Mouse (Mus musculus): ENCODE data around the gene Krt71. TPM values are rescaled to one million over a fixed set of nuclear protein-coding genes. Genes with fewer than 3 reads are reported as not detected.
"Not testable (repeated sequence)": the region's sequence is repeated elsewhere in the genome, so short reads cannot be mapped to it uniquely, and the experiment has no call there.

The Krt71 gene
- polyA plus RNA-seq, 2 experiments: not detected

DNA sequence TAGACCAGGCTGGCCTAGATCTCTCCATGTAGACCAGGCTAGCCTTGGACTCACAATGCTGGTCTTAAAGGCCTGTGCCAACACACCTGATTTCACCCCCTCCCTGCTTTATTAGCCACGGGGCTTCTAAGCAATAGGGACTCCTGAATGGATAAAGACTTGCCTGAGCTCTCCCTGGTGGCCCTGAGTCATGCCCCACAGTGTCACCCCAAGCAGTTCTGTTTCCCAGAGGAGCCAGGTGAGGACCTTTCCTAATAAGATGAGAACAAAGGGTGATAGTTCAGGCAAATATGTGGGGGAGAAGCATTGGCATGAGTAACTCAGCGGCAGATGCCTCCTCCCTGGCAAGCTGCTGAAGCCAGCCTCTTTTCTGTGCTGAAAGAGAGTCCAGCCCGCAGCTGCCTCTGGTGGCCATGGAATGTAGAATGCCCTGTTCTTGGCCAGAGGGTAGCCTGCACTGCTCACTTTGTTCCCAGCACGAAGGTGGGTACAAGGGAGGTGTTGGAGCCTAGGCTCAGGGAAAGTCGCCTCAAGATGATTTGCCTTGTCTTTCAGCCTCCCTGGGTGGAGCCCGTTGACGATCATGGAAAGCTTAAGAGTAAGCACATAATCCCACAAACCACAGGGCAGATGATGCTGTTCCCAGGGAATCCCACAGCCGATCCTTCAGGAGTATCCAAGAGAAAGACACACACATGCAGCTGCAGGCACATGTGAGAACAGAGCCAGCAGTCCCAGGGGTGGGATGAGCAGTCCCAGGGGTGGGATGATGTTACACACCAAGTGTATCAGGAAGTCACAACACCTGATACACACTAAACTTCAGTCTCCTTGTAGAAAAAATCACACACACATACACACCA lies 45.4 kb downstream of the Krt71 start:
- DNase-seq (ENCODE audit: low read depth in 3 of 3, low spot score in 3 of 3) (no peak), ATAC-seq (ENCODE audit: insufficient read depth) (no peak)
- 53% methylated on average over 8 of the region's 8 CpGs for WGBS (ENCODE audit: insufficient replicate concordance)

DNA sequence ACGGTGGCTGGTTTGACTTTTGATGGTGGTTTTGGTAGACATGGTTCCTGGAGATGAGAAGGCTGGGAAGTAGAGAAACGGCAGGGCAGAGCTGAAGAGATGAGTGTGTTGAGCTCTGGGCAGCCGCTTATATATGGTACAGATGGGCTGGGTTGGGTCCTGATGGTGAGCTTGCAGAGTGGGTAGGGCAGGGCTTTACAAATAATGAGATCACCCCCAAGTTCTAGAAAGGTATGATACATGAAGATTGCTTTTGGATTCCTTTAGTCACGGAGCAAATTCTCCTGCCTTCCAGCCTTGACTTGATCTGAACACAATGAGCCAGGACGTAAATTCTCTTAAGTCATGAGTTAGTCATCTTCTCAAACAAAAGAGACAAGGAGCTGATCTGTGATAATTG lies 48.7 kb downstream of the Krt71 start, which contains the start of gene Krt6a:
Krt6a (minus strand) TSS at position 101 of the 400 bp plus-strand sequence.
- H3K4me3 ChIP-seq (ENCODE audit: insufficient read depth in 1 of 2, low read depth in 2 of 2, low read length in 2 of 2): no peak within 1 kb of the TSS
- H3K9me3 ChIP-seq (ENCODE audit: control insufficient read depth, low read length): no peaks in the 10 kb centered on the region
- H3K4me1 ChIP-seq (replicated peaks; ENCODE audit: control insufficient read depth in 2 of 2, insufficient read depth in 2 of 2, low read length in 1 of 2): no peaks in the 10 kb centered on the region
- DNase-seq (ENCODE audit: low read depth in 3 of 3, low spot score in 3 of 3): no peak
- no peaks in the 10 kb centered on the region for H3K36me3 ChIP-seq (replicated peaks; ENCODE audit: control insufficient read depth, insufficient read depth, low read depth)
- no peaks in the 10 kb centered on the region for H3K27me3 ChIP-seq (ENCODE audit: control insufficient read depth, insufficient read depth, low read length)
- H3K9ac ChIP-seq (replicated peaks): no peak within 1 kb of the TSS
- ATAC-seq (ENCODE audit: insufficient read depth): no peak
- no peak within 1 kb of the TSS for H3K27ac ChIP-seq
- WGBS (ENCODE audit: insufficient replicate concordance): 52% methylated on average over 5 of the region's 5 CpGs
- H3K4me2 ChIP-seq (ENCODE audit: low read depth): no peak within 1 kb of the TSS
- TF ChIP-seq CTCF (IDR thresholded peaks at IDR 0.05; ENCODE audit: low read depth) (no peak), EP300 (IDR thresholded peaks at IDR 0.05; ENCODE audit: low read depth) (no peak)

More for the DNA sequence above, 45.4 kb downstream of the Krt71 start:
- Histone ChIP-seq H3K36me3 (replicated peaks; ENCODE audit: control insufficient read depth, insufficient read depth, low read depth) (no peaks in the 10 kb centered on the region), H3K4me1 (replicated peaks; ENCODE audit: control insufficient read depth in 2 of 2, insufficient read depth in 2 of 2, low read length in 1 of 2) (no peaks in the 10 kb centered on the region), H3K4me2 (ENCODE audit: low read depth) (no peak overlapping the region), H3K9me3 (ENCODE audit: control insufficient read depth, low read length) (no peaks in the 10 kb centered on the region), H3K27me3 (ENCODE audit: control insufficient read depth, insufficient read depth, low read length) (no peaks in the 10 kb centered on the region), H3K9ac (replicated peaks) (no peak overlapping the region), H3K27ac (no peak overlapping the region), H3K4me3 (ENCODE audit: insufficient read depth in 1 of 2, low read depth in 2 of 2, low read length in 2 of 2) (no peak overlapping the region)
- no peak for TF ChIP-seq CTCF (IDR thresholded peaks at IDR 0.05; ENCODE audit: low read depth)
- no peak for TF ChIP-seq EP300 (IDR thresholded peaks at IDR 0.05; ENCODE audit: low read depth)

DNA sequence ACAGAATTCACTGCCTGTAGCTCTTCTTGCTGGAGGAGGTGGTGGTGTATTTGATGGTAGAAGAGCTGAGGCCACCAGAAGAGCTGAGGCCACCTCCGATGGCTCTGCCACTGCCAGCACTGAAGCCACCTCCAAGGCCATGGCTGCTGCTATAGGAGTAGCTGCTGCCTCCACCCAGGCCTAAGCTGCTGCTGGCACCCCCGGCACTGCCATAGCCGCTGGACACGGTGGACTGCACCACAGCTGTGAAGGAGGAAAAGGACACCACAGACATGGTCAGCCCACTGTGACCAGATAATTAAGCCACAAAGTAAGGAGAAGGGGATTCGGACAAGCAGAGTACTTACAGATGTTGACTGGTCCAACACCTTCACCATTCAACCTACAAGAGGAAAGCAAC lies 52.4 kb downstream of the Krt71 start:
- H3K27me3 ChIP-seq (ENCODE audit: control insufficient read depth, insufficient read depth, low read length); ATAC-seq (ENCODE audit: insufficient read depth); H3K4me3 ChIP-seq (ENCODE audit: insufficient read depth in 1 of 2, low read depth in 2 of 2, low read length in 2 of 2); H3K9me3 ChIP-seq (ENCODE audit: control insufficient read depth, low read length); H3K4me1 ChIP-seq (replicated peaks; ENCODE audit: control insufficient read depth in 2 of 2, insufficient read depth in 2 of 2, low read length in 1 of 2); H3K4me2 ChIP-seq (ENCODE audit: low read depth); H3K27ac ChIP-seq; H3K36me3 ChIP-seq (replicated peaks; ENCODE audit: control insufficient read depth, insufficient read depth, low read depth); DNase-seq (ENCODE audit: low read depth in 3 of 3, low spot score in 3 of 3); H3K9ac ChIP-seq (replicated peaks): not testable (repeated sequence)
- WGBS (ENCODE audit: insufficient replicate concordance): 68% methylated on average over 5 of the region's 5 CpGs

DNA sequence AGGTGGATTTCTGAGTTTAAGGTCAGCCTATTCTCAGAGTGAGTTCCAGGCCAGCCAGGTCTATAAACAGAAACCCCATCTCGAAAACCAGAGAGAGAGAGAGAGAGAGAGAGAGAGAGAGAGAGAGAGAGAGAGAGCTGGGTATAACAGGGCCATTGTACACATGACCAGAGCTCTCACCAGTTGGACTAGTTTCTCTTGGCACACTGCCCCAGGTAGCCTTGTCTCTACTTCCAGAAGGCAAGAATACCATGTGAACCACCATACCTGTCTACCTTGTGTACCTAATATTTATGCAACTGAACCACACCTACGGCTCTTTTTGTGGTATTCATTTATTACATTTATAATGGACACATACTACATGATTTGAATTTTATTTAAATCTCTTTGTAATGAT lies 54.7 kb downstream of the Krt71 start:
- Histone ChIP-seq H3K9me3 (ENCODE audit: control insufficient read depth, low read length) (no peaks in the 10 kb centered on the region), H3K9ac (replicated peaks) (no peak overlapping the region), H3K4me1 (replicated peaks; ENCODE audit: control insufficient read depth in 2 of 2, insufficient read depth in 2 of 2, low read length in 1 of 2) (no peaks in the 10 kb centered on the region), H3K27ac (no peak overlapping the region), H3K36me3 (replicated peaks; ENCODE audit: control insufficient read depth, insufficient read depth, low read depth) (no peaks in the 10 kb centered on the region), H3K4me3 (ENCODE audit: insufficient read depth in 1 of 2, low read depth in 2 of 2, low read length in 2 of 2) (no peak overlapping the region), H3K27me3 (ENCODE audit: control insufficient read depth, insufficient read depth, low read length) (no peaks in the 10 kb centered on the region), H3K4me2 (ENCODE audit: low read depth) (no peak overlapping the region)
- DNase-seq (ENCODE audit: low read depth in 3 of 3, low spot score in 3 of 3) (no peak), ATAC-seq (ENCODE audit: insufficient read depth) (no peak)
- no peak for TF ChIP-seq CTCF (IDR thresholded peaks at IDR 0.05; ENCODE audit: low read depth)
- no peak for TF ChIP-seq EP300 (IDR thresholded peaks at IDR 0.05; ENCODE audit: low read depth)
- WGBS (ENCODE audit: insufficient replicate concordance): 41% methylated on average over 2 of the region's 2 CpGs

Small RNA genes within 50 kb of the gene (microRNA-seq; reads per million reads assigned to microRNA genes)
- gene Gm44323 (not detected), gene Gm44342 (not detected)

Other genes with a start within 250 kb of the Krt71 start
- not detected in 2 replicates for gene Gm49425, start 225.8 kb downstream of the Krt71 start, polyA plus RNA-seq (2012; rRNA removed)
- gene Gm49425, start 225.8 kb downstream of the Krt71 start, polyA plus RNA-seq (2014; fragmentation: Nextera tagmentation; extraction: Ambion mirVana): not detected in 2 replicates
- not detected in 2 replicates for gene Krt84, start 210.3 kb downstream of the Krt71 start, polyA plus RNA-seq (2012; rRNA removed)
- gene Krt84, start 210.3 kb downstream of the Krt71 start, polyA plus RNA-seq (2014; fragmentation: Nextera tagmentation; extraction: Ambion mirVana): not detected in 2 replicates
- not detected in 2 replicates for gene Krt82, start 192.4 kb downstream of the Krt71 start, polyA plus RNA-seq (2012; rRNA removed)
- not detected in 2 replicates for gene Krt82, start 192.4 kb downstream of the Krt71 start, polyA plus RNA-seq (2014; fragmentation: Nextera tagmentation; extraction: Ambion mirVana)
- not detected in 2 replicates for gene Krt90, start 180.2 kb downstream of the Krt71 start, polyA plus RNA-seq (2012; rRNA removed)
- gene Krt90, start 180.2 kb downstream of the Krt71 start, polyA plus RNA-seq (2014; fragmentation: Nextera tagmentation; extraction: Ambion mirVana): not detected in 2 replicates
- not detected in 2 replicates for gene Krt75, start 169.2 kb downstream of the Krt71 start, polyA plus RNA-seq (2012; rRNA removed)
- gene Krt75, start 169.2 kb downstream of the Krt71 start, polyA plus RNA-seq (2014; fragmentation: Nextera tagmentation; extraction: Ambion mirVana): not detected in 2 replicates
- not detected in 2 replicates for gene Gm5414, start 114.9 kb downstream of the Krt71 start, polyA plus RNA-seq (2012; rRNA removed)
- gene Gm5414, start 114.9 kb downstream of the Krt71 start, polyA plus RNA-seq (2014; fragmentation: Nextera tagmentation; extraction: Ambion mirVana): not detected in 2 replicates
- gene Gm5478, start 95.7 kb downstream of the Krt71 start, polyA plus RNA-seq (2012; rRNA removed): not detected in 2 replicates
- gene Gm5478, start 95.7 kb downstream of the Krt71 start, polyA plus RNA-seq (2014; fragmentation: Nextera tagmentation; extraction: Ambion mirVana): not detected in 2 replicates
- not detected in 2 replicates for gene Krt6b, start 62.8 kb downstream of the Krt71 start, polyA plus RNA-seq (2012; rRNA removed)
- gene Krt6b, start 62.8 kb downstream of the Krt71 start, polyA plus RNA-seq (2014; fragmentation: Nextera tagmentation; extraction: Ambion mirVana): not detected in 2 replicates
- 0.01 TPM in 1 of 2 replicates, not detected in the other for gene Krt6a, start 48.8 kb downstream of the Krt71 start, polyA plus RNA-seq (2012; rRNA removed)
- gene Krt6a, start 48.8 kb downstream of the Krt71 start, polyA plus RNA-seq (2014; fragmentation: Nextera tagmentation; extraction: Ambion mirVana): not detected in 2 replicates
- 0.36 and 0.45 TPM in 2 replicates for gene Krt5, start 30.2 kb downstream of the Krt71 start, polyA plus RNA-seq (2012; rRNA removed)
- not detected in 2 replicates for gene Krt5, start 30.2 kb downstream of the Krt71 start, polyA plus RNA-seq (2014; fragmentation: Nextera tagmentation; extraction: Ambion mirVana)
- gene Krt72, start 43.4 kb upstream of the Krt71 start, polyA plus RNA-seq (2012; rRNA removed): not detected in 2 replicates
- gene Krt72, start 43.4 kb upstream of the Krt71 start, polyA plus RNA-seq (2014; fragmentation: Nextera tagmentation; extraction: Ambion mirVana): not detected in 2 replicates
- not detected in 2 replicates for gene Krt73, start 59.2 kb upstream of the Krt71 start, polyA plus RNA-seq (2012; rRNA removed)
- not detected in 2 replicates for gene Krt73, start 59.2 kb upstream of the Krt71 start, polyA plus RNA-seq (2014; fragmentation: Nextera tagmentation; extraction: Ambion mirVana)
- not detected in 2 replicates for gene Krt2, start 75.1 kb upstream of the Krt71 start, polyA plus RNA-seq (2012; rRNA removed)
- gene Krt2, start 75.1 kb upstream of the Krt71 start, polyA plus RNA-seq (2014; fragmentation: Nextera tagmentation; extraction: Ambion mirVana): not detected in 2 replicates
- gene Krt1, start 107.7 kb upstream of the Krt71 start, polyA plus RNA-seq (2012; rRNA removed): 0.02 and 0.04 TPM in 2 replicates
- gene Krt1, start 107.7 kb upstream of the Krt71 start, polyA plus RNA-seq (2014; fragmentation: Nextera tagmentation; extraction: Ambion mirVana): not detected in 2 replicates
- 0.01 TPM in 2 replicates for gene Krt77, start 126.6 kb upstream of the Krt71 start, polyA plus RNA-seq (2012; rRNA removed)
- not detected in 2 replicates for gene Krt77, start 126.6 kb upstream of the Krt71 start, polyA plus RNA-seq (2014; fragmentation: Nextera tagmentation; extraction: Ambion mirVana)
- not detected in 2 replicates for gene Krt76, start 149.8 kb upstream of the Krt71 start, polyA plus RNA-seq (2012; rRNA removed)
- gene Krt76, start 149.8 kb upstream of the Krt71 start, polyA plus RNA-seq (2014; fragmentation: Nextera tagmentation; extraction: Ambion mirVana): not detected in 2 replicates
- 0.06 and 0.11 TPM in 2 replicates for gene Krt4, start 181.6 kb upstream of the Krt71 start, polyA plus RNA-seq (2012; rRNA removed)
- not detected in 2 replicates for gene Krt4, start 181.6 kb upstream of the Krt71 start, polyA plus RNA-seq (2014; fragmentation: Nextera tagmentation; extraction: Ambion mirVana)
- not detected in 2 replicates for gene Krt79, start 197.2 kb upstream of the Krt71 start, polyA plus RNA-seq (2012; rRNA removed)
- not detected in 2 replicates for gene Krt79, start 197.2 kb upstream of the Krt71 start, polyA plus RNA-seq (2014; fragmentation: Nextera tagmentation; extraction: Ambion mirVana)
- not detected in 2 replicates for gene Krt78, start 211.2 kb upstream of the Krt71 start, polyA plus RNA-seq (2012; rRNA removed)
- not detected in 2 replicates for gene Krt78, start 211.2 kb upstream of the Krt71 start, polyA plus RNA-seq (2014; fragmentation: Nextera tagmentation; extraction: Ambion mirVana)

Measured in liver, embryonic 14.5 days (tissue).